Mouse (Mus musculus) lung, embryonic 14.5 days (tissue): ENCODE measurements around the gene Cnot6l. TPM values are rescaled to one million over a fixed set of nuclear protein-coding genes. Genes with fewer than 3 reads are reported as not detected.

Experiments
- ATAC-seq: fragments of 200-750 bp; cut with Nextera tagmentation; 2 replicates; pipeline ENCODE4 v1.8.0; 2017; ENCODE audit warnings: mild to moderate bottlenecking, moderate TSS enrichment, moderate library complexity; ENCODE audit not compliant: insufficient read depth
- DNase-seq: peaks from one replicate; pipeline ENCODE4 v3.0.0-alpha.2; 2015
- H3K27ac ChIP-seq: fragments of 300-500 bp; sonication (generic); 2 replicates; pipeline ENCODE4 v1.5.1; 2014; ENCODE audit warnings: low read depth, mild to moderate bottlenecking, moderate library complexity
- H3K27me3 ChIP-seq: fragments of 300-500 bp; sonication (generic); 2 replicates; pipeline ENCODE4 v1.6.1; 2014; ENCODE audit warnings: low read length, control low read depth; ENCODE audit not compliant: insufficient read depth
- H3K36me3 ChIP-seq: fragments of 300-500 bp; sonication (generic); 2 replicates; pipeline ENCODE4 v1.6.1; 2014; ENCODE audit warnings: control low read depth; ENCODE audit not compliant: insufficient read depth
- H3K4me1 ChIP-seq: fragments of 300-500 bp; sonication (generic); 2 replicates; pipeline ENCODE4 v1.6.1; 2014; ENCODE audit warnings: antibody characterized with exemption, control low read depth; ENCODE audit not compliant: insufficient read depth
- H3K4me2 ChIP-seq: fragments of 300-500 bp; sonication (generic); 2 replicates; pipeline ENCODE4 v1.6.1; 2014; ENCODE audit warnings: mild to moderate bottlenecking
- H3K4me3 ChIP-seq: fragments of 300-500 bp; sonication (generic); 2 replicates; pipeline ENCODE4 v1.5.1; 2014; ENCODE audit warnings: low read depth, low read length
- H3K9ac ChIP-seq: fragments of 300-500 bp; sonication (generic); 2 replicates; pipeline ENCODE4 v1.6.1; 2014
- H3K9me3 ChIP-seq: fragments of 300-500 bp; sonication (generic); 2 replicates; pipeline ENCODE4 v1.6.1; 2016; ENCODE audit warnings: low read depth, low read length, control low read depth
- CTCF ChIP-seq: IDR thresholded peaks from 2 replicates; pipeline ENCODE4 v1.5.1; 2016; ENCODE audit warnings: antibody characterized with exemption, low read depth
- WGBS: fragments of 180-500 bp; shearing (Covaris S2); extraction: QIAGEN DNeasy Blood & Tissue Kit; methylation state at CpG from one replicate; pipeline ENCODE4 v1.1.7; 2014; 5-methylcytosine and 5-hydroxymethylcytosine counted together
- polyA plus RNA-seq: library from polyadenylated mRNA; unstranded; fragments of >200 nt; fragmentation: Nextera tagmentation; extraction: Ambion mirVana; gene quantifications from 2 replicates; pipeline ENCODE4 v1.2.1, GENCODE M21; 2014

Gene Cnot6l
- polyA plus RNA-seq, 1 experiment from 2014 or later: 27.4 TPM

- Histone ChIP-seq H3K9ac (peak overlapping the region; percentile 98), H3K4me1 (peaks cover 17% of the 10 kb centered on the region), H3K36me3 (no peaks in the 10 kb centered on the region), H3K9me3 (no peaks in the 10 kb centered on the region), H3K27me3 (no peaks in the 10 kb centered on the region), H3K4me3 (peak overlapping the region; percentile 93), H3K4me2 (peak overlapping the region; percentile 60), H3K27ac (peak overlapping the region; percentile 99)
- DNase-seq (peak; percentile 64), ATAC-seq (peak; percentile 48)
- under 1% methylated on average over 91 of the region's 114 CpGs for WGBS
- no peak for TF ChIP-seq CTCF
Observed at GRCm38 (mm10) chr5:96161578-96162398, 2.2 kb downstream of the Cnot6l start.

GRCm38 (mm10) chr5:96161263-96161577, 2.8 kb downstream of the Cnot6l start:
- H3K9ac ChIP-seq: peak overlapping the region; percentile 98
- ATAC-seq (peak; percentile 16), DNase-seq (no peak)
- no peaks in the 10 kb centered on the region for H3K9me3 ChIP-seq
- H3K27me3 ChIP-seq: no peaks in the 10 kb centered on the region
- peak overlapping the region; percentile 93 for H3K4me3 ChIP-seq
- no peaks in the 10 kb centered on the region for H3K36me3 ChIP-seq
- H3K4me1 ChIP-seq: peaks cover 17% of the 10 kb centered on the region
- H3K27ac ChIP-seq: peak overlapping the region; percentile 99
- peak overlapping the region; percentile 60 for H3K4me2 ChIP-seq
- WGBS: 1% methylated on average over 28 of the region's 45 CpGs
- no peak for TF ChIP-seq CTCF

GRCm38 (mm10) chr5:96160467-96161262, 3.3 kb downstream of the Cnot6l start:
- peaks cover 17% of the 10 kb centered on the region for H3K4me1 ChIP-seq
- H3K36me3 ChIP-seq: no peaks in the 10 kb centered on the region
- no peaks in the 10 kb centered on the region for H3K27me3 ChIP-seq
- WGBS: under 1% methylated on average over 45 of the region's 50 CpGs
- TF ChIP-seq CTCF: peak; percentile 23; the same call in 1 of the 2 replicates
- peak overlapping the region; percentile 98 for H3K9ac ChIP-seq
- ATAC-seq (0 out of 2 replicates have a peak, but pooled peaks have one; percentile 2), DNase-seq (peak; percentile 75)
- H3K27ac ChIP-seq: peak overlapping the region; percentile 99
- H3K4me2 ChIP-seq: peak overlapping the region; percentile 60
- peak overlapping the region; percentile 93 for H3K4me3 ChIP-seq
- no peaks in the 10 kb centered on the region for H3K9me3 ChIP-seq

- peak; percentile 9 for DNase-seq
- no peaks in the 10 kb centered on the region for H3K9me3 ChIP-seq
- H3K36me3 ChIP-seq: no peaks in the 10 kb centered on the region
- 0 out of 2 replicates have a peak, but pooled peaks cover 8% of the 10 kb centered on the region for H3K4me1 ChIP-seq
- no peak for TF ChIP-seq CTCF
- ATAC-seq: no peak
- no peak overlapping the region for H3K9ac ChIP-seq
- no peaks in the 10 kb centered on the region for H3K27me3 ChIP-seq
- WGBS: 64% methylated on average over 2 of the region's 2 CpGs
- no peak overlapping the region for H3K4me3 ChIP-seq
- H3K4me2 ChIP-seq: no peak overlapping the region
- H3K27ac ChIP-seq: no peak overlapping the region
Observed at GRCm38 (mm10) chr5:96142351-96142750, 21.6 kb downstream of the Cnot6l start.

- no peak for DNase-seq
- Histone ChIP-seq H3K27ac (no peak overlapping the region), H3K4me1 (no peaks in the 10 kb centered on the region), H3K4me2 (no peak overlapping the region), H3K27me3 (no peaks in the 10 kb centered on the region), H3K4me3 (no peak overlapping the region), H3K36me3 (peaks cover 19% of the 10 kb centered on the region; the same call in 1 of the 2 replicates), H3K9me3 (no peaks in the 10 kb centered on the region), H3K9ac (no peak overlapping the region)
- ATAC-seq: no peak
- no peak for TF ChIP-seq CTCF
- 93% methylated on average over 2 of the region's 2 CpGs for WGBS
Observed at GRCm38 (mm10) chr5:96130683-96131082, 33.3 kb downstream of the Cnot6l start.

GRCm38 (mm10) chr5:96126856-96127255, 37.1 kb downstream of the Cnot6l start:
- Histone ChIP-seq H3K9me3 (no peaks in the 10 kb centered on the region), H3K36me3 (peaks cover 14% of the 10 kb centered on the region; the same call in 1 of the 2 replicates), H3K27ac (no peak overlapping the region), H3K4me2 (no peak overlapping the region), H3K4me1 (no peaks in the 10 kb centered on the region), H3K4me3 (no peak overlapping the region), H3K27me3 (no peaks in the 10 kb centered on the region), H3K9ac (no peak overlapping the region)
- 88% methylated on average over 1 of the region's 1 CpGs for WGBS
- DNase-seq: no peak
- no peak for TF ChIP-seq CTCF
- ATAC-seq: no peak

- DNase-seq (no peak), ATAC-seq (no peak)
- H3K4me1 ChIP-seq: no peaks in the 10 kb centered on the region
- 74% methylated on average over 3 of the region's 3 CpGs for WGBS
- no peaks in the 10 kb centered on the region for H3K9me3 ChIP-seq
- 0 out of 2 replicates have a peak, but pooled peaks cover 11% of the 10 kb centered on the region for H3K36me3 ChIP-seq
- H3K27ac ChIP-seq: no peak overlapping the region
- TF ChIP-seq CTCF: no peak
- H3K27me3 ChIP-seq: no peaks in the 10 kb centered on the region
- no peak overlapping the region for H3K4me3 ChIP-seq
- H3K4me2 ChIP-seq: no peak overlapping the region
- H3K9ac ChIP-seq: no peak overlapping the region
Observed at GRCm38 (mm10) chr5:96114943-96115342, 49.0 kb downstream of the Cnot6l start.
